Mouse (Mus musculus) embryonic facial prominence, embryonic 15.5 days (tissue): ENCODE results near the gene Ntrk1. TPM values are rescaled to one million over a fixed set of nuclear protein-coding genes. Genes with fewer than 3 reads are reported as not detected.

Experiments used
- ATAC-seq: fragments of 200-750 bp; cut with Nextera tagmentation; 2 replicates; pipeline ENCODE4 v1.8.0; 2017; ENCODE audit warnings: low read depth, moderate TSS enrichment; ENCODE audit not compliant: insufficient number of reproducible peaks, low FRiP score, low TSS enrichment
- H3K27ac ChIP-seq: fragments of 300-500 bp; sonication (generic); replicated peaks from 2 replicates; pipeline ENCODE4 v1.5.1; 2015; ENCODE audit warnings: mild to moderate bottlenecking, inconsistent platforms
- H3K27me3 ChIP-seq: fragments of 300-500 bp; sonication (generic); 2 replicates; pipeline ENCODE4 v1.6.1; 2015; ENCODE audit warnings: inconsistent platforms
- H3K36me3 ChIP-seq: fragments of 300-500 bp; sonication (generic); 2 replicates; pipeline ENCODE4 v1.6.1; 2015; ENCODE audit warnings: mild to moderate bottlenecking, inconsistent platforms
- H3K4me1 ChIP-seq: fragments of 300-500 bp; sonication (generic); 2 replicates; pipeline ENCODE4 v1.6.1; 2015; ENCODE audit warnings: inconsistent platforms
- H3K4me2 ChIP-seq: fragments of 300-500 bp; sonication (generic); replicated peaks from 2 replicates; pipeline ENCODE4 v1.6.1; 2015; ENCODE audit warnings: mild to moderate bottlenecking, inconsistent platforms
- H3K4me3 ChIP-seq: fragments of 300-500 bp; sonication (generic); replicated peaks from 2 replicates; pipeline ENCODE4 v1.5.1; 2015; ENCODE audit warnings: mild to moderate bottlenecking, inconsistent platforms
- H3K9ac ChIP-seq: fragments of 300-500 bp; sonication (generic); 2 replicates; pipeline ENCODE4 v1.6.1; 2015; ENCODE audit warnings: inconsistent platforms
- H3K9me3 ChIP-seq: fragments of 300-500 bp; sonication (generic); replicated peaks from 2 replicates; pipeline ENCODE4 v1.6.1; 2016; ENCODE audit warnings: inconsistent platforms
- WGBS: fragments of 180-500 bp; shearing (Covaris S2); methylation state at CpG from one replicate; pipeline ENCODE4 v1.1.7; 2015; 5-methylcytosine and 5-hydroxymethylcytosine counted together
- polyA plus RNA-seq: library from polyadenylated mRNA; unstranded; fragments of >200 nt; fragmentation: Nextera tagmentation; extraction: Ambion mirVana; gene quantifications from 2 replicates; pipeline ENCODE4 v1.2.1, GENCODE M21; 2015

Ntrk1 gene
- polyA plus RNA-seq, 1 experiment from 2014 or later, result 4.9 TPM

DNA sequence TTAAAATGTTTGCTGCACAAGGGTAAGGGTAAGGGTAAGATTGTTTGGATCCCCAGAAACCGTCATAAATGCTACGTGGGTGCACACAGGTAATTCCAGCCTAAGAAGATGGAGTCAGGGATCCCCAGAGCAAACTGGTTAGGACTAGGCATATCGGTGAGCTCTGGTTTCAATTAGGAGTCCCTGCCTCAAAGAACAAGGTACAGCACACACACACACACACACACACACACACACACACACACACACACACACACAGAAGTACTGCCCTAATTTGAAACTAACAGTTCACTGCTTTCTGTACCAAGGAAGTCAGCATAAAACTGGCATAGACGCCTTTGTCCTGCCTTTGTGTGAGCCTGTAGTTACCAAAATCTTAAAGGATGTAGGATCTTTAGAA lies 17.5 kb upstream of the Ntrk1 start:
- Histone ChIP-seq H3K9ac (no peak overlapping the region), H3K27ac (no peak overlapping the region), H3K27me3 (peaks cover 66% of the 10 kb centered on the region), H3K4me2 (no peak overlapping the region), H3K9me3 (no peaks in the 10 kb centered on the region), H3K36me3 (no peaks in the 10 kb centered on the region), H3K4me1 (peaks cover 10% of the 10 kb centered on the region), H3K4me3 (no peak overlapping the region)
- ATAC-seq, result no peak
- 47% methylated on average over 4 of the region's 4 CpGs for WGBS

DNA sequence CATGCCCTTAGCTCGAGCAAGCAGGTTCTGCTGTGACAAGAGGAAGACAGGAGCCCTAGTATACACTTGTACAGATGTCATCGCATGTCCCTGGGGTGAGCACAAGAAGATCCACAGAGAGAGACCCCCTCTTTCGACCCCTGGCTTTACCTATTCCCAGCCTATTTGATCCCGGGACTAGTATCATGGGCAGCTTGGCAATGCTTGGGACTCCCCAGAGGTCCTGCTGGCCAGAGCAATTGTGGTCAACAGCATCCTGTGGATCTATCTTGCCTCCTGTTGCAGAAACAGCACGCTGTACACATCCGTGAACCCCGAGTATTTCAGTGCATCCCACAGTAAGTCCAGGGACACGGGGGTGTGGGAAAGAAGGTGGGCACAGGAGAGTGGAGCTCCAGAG lies 16.3 kb upstream of the Ntrk1 start:
- H3K4me3 ChIP-seq, result no peak overlapping the region
- H3K4me2 ChIP-seq, result no peak overlapping the region
- ATAC-seq, result no peak
- no peaks in the 10 kb centered on the region for H3K9me3 ChIP-seq
- no peak overlapping the region for H3K27ac ChIP-seq
- H3K4me1 ChIP-seq, result peaks cover 10% of the 10 kb centered on the region
- WGBS, result 85% methylated on average over 8 of the region's 8 CpGs
- peaks cover 72% of the 10 kb centered on the region for H3K27me3 ChIP-seq
- H3K9ac ChIP-seq, result no peak overlapping the region
- H3K36me3 ChIP-seq, result no peaks in the 10 kb centered on the region

- H3K27ac ChIP-seq, result no peak overlapping the region
- H3K4me1 ChIP-seq, result peaks cover 10% of the 10 kb centered on the region
- peaks cover 69% of the 10 kb centered on the region for H3K27me3 ChIP-seq
- peak; percentile 65; the same call in 1 of the 2 replicates for ATAC-seq
- peak overlapping the region; percentile 21 for H3K4me3 ChIP-seq
- WGBS, result 7% methylated on average over 28 of the region's 28 CpGs
- H3K36me3 ChIP-seq, result no peaks in the 10 kb centered on the region
- H3K9ac ChIP-seq, result no peak overlapping the region
- no peaks in the 10 kb centered on the region for H3K9me3 ChIP-seq
- peak overlapping the region; percentile 41 for H3K4me2 ChIP-seq
Observed at GRCm38 (mm10) chr3:87809322-87809962, 14.5 kb upstream of the Ntrk1 start.

- H3K4me1 ChIP-seq, result 0 out of 2 replicates have a peak, but pooled peaks cover 5% of the 10 kb centered on the region
- H3K9me3 ChIP-seq, result no peaks in the 10 kb centered on the region
- no peak for ATAC-seq
- H3K4me2 ChIP-seq, result peak overlapping the region; percentile 38
- H3K9ac ChIP-seq, result no peak overlapping the region
- WGBS, result 8% methylated on average over 26 of the region's 26 CpGs
- H3K36me3 ChIP-seq, result no peaks in the 10 kb centered on the region
- H3K4me3 ChIP-seq, result peak overlapping the region; percentile 7; the same call in 1 of the 2 replicates
- H3K27ac ChIP-seq, result no peak overlapping the region
- peaks cover 89% of the 10 kb centered on the region for H3K27me3 ChIP-seq
Observed at GRCm38 (mm10) chr3:87804038-87804677, 9.2 kb upstream of the Ntrk1 start.

- H3K4me2 ChIP-seq, result no peak overlapping the region
- H3K4me1 ChIP-seq, result peaks cover 17% of the 10 kb centered on the region
- WGBS, result 48% methylated on average over 5 of the region's 5 CpGs
- H3K36me3 ChIP-seq, result no peaks in the 10 kb centered on the region
- no peak overlapping the region for H3K4me3 ChIP-seq
- peaks cover 90% of the 10 kb centered on the region for H3K27me3 ChIP-seq
- ATAC-seq, result no peak
- H3K9ac ChIP-seq, result no peak overlapping the region
- no peaks in the 10 kb centered on the region for H3K9me3 ChIP-seq
- H3K27ac ChIP-seq, result no peak overlapping the region
Observed at GRCm38 (mm10) chr3:87801681-87802080, 6.7 kb upstream of the Ntrk1 start.

GRCm38 (mm10) chr3:87796736-87797334 lies 1.9 kb upstream of the Ntrk1 start, which contains the start of gene Insrr:
TSS of gene Insrr (plus strand) at chr3:87796951.
- ATAC-seq, result no peak
- WGBS, result under 1% methylated on average over 29 of the region's 29 CpGs
- H3K9ac ChIP-seq, result 0 out of 2 replicates have a peak within 1 kb of the TSS, but pooled peaks have one; percentile 12

GRCm38 (mm10) chr3:87795336-87796277 lies 645 bp upstream of the Ntrk1 start:
- Histone ChIP-seq H3K9me3 (no peaks in the 10 kb centered on the region), H3K36me3 (no peaks in the 10 kb centered on the region), H3K4me1 (peaks cover 34% of the 10 kb centered on the region), H3K27me3 (peaks cover 97% of the 10 kb centered on the region), H3K27ac (no peak overlapping the region), H3K9ac (no peak overlapping the region), H3K4me2 (peak overlapping the region; percentile 61), H3K4me3 (peak overlapping the region; percentile 37)
- ATAC-seq, result no peak
- WGBS, result 14% methylated on average over 33 of the region's 33 CpGs

More at GRCm38 (mm10) chr3:87796736-87797334, 1.9 kb upstream of the Ntrk1 start, which contains the start of gene Insrr:
- Histone ChIP-seq H3K27me3 (peaks cover 97% of the 10 kb centered on the region), H3K27ac (no peak within 1 kb of the TSS), H3K4me2 (peak within 1 kb of the TSS; percentile 75), H3K4me1 (peaks cover 34% of the 10 kb centered on the region), H3K9me3 (no peaks in the 10 kb centered on the region), H3K4me3 (peak within 1 kb of the TSS; percentile 41), H3K36me3 (no peaks in the 10 kb centered on the region)

DNA sequence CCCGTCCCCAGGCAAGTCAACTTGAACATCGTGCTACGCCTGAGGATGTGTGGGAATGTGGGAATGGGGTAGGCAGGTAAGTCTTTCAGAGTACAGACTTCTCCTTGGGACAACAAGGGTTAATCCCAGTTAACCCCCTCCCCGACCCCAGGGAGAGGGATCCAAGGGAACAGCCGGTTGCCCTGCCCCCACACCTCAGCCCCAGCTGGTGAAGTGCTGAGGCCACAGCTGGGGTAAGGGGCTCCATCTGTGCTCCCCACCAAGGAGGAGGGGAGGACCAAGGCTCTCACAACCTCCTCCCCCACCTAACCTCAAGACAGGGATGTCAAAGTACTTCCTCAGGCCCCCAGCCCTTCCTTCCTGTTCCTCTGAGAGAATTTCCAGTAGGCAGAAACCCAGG lies 5.2 kb downstream of the Ntrk1 start:
- Histone ChIP-seq H3K4me1 (peaks cover 28% of the 10 kb centered on the region), H3K9me3 (no peaks in the 10 kb centered on the region), H3K4me2 (no peak overlapping the region), H3K4me3 (no peak overlapping the region), H3K9ac (no peak overlapping the region), H3K27me3 (peaks cover 49% of the 10 kb centered on the region), H3K36me3 (no peaks in the 10 kb centered on the region), H3K27ac (no peak overlapping the region)
- no peak for ATAC-seq
- WGBS, result 20% methylated on average over 5 of the region's 5 CpGs

DNA sequence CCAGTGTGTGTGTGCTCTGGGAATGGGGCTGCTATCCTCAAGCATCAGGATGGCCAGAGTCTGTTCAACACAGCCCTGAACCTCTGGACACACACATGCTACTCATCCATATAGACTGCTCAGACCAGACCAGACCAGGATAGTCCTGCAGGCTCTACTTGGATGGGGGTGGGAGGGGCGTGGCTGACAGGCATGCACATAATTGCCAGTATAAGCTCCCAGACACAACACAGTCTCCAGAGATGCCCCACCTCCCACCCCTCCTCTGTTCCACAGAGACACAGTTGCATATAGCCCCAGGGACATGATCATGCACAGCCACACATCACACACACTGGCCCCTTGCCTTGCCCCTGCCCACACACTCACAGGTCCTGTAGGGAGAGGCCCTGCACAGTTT lies 5.7 kb downstream of the Ntrk1 start:
- Histone ChIP-seq H3K4me3 (no peak overlapping the region), H3K4me1 (peaks cover 22% of the 10 kb centered on the region; the same call in 1 of the 2 replicates), H3K27ac (no peak overlapping the region), H3K36me3 (no peaks in the 10 kb centered on the region), H3K27me3 (peaks cover 44% of the 10 kb centered on the region), H3K9ac (no peak overlapping the region), H3K9me3 (no peaks in the 10 kb centered on the region), H3K4me2 (no peak overlapping the region)
- no peak for ATAC-seq
- 25% methylated on average over 1 of the region's 1 CpGs for WGBS

- Histone ChIP-seq H3K9ac (no peak overlapping the region), H3K9me3 (no peaks in the 10 kb centered on the region), H3K4me2 (no peak overlapping the region), H3K27me3 (peaks cover 14% of the 10 kb centered on the region), H3K27ac (no peak overlapping the region), H3K36me3 (no peaks in the 10 kb centered on the region), H3K4me1 (peaks cover 22% of the 10 kb centered on the region; the same call in 1 of the 2 replicates), H3K4me3 (no peak overlapping the region)
- 46% methylated on average over 6 of the region's 6 CpGs for WGBS
- ATAC-seq, result peak; percentile 63
Observed at GRCm38 (mm10) chr3:87785626-87786214, 9.2 kb downstream of the Ntrk1 start.
